Mouse (Mus musculus): ENCODE measurements around the gene Mtmr3.

Gene Mtmr3

GRCm38 (mm10) chr11:4471251-4471650 is 123.4 kb downstream of the Mtmr3 start:
- no peak for DNase-seq (ENCODE audit: extremely low spot score, low read depth, low spot score)

- DNase-seq (ENCODE audit: extremely low spot score, low read depth, low spot score): no peak
Measured at GRCm38 (mm10) chr11:4469091-4469490, 125.6 kb downstream of the Mtmr3 start.

- no peak for DNase-seq (ENCODE audit: extremely low spot score, low read depth, low spot score)
Measured at GRCm38 (mm10) chr11:4467436-4467835, 127.2 kb downstream of the Mtmr3 start.

- DNase-seq (ENCODE audit: extremely low spot score, low read depth, low spot score): no peak
Measured at GRCm38 (mm10) chr11:4466191-4466590, 128.5 kb downstream of the Mtmr3 start.

- no peak for DNase-seq (ENCODE audit: extremely low spot score, low read depth, low spot score)
Measured at GRCm38 (mm10) chr11:4464616-4465015, 130.0 kb downstream of the Mtmr3 start.

GRCm38 (mm10) chr11:4464186-4464585 is 130.5 kb downstream of the Mtmr3 start:
- no peak for DNase-seq (ENCODE audit: extremely low spot score, low read depth, low spot score)

GRCm38 (mm10) chr11:4462868-4463267 is 131.8 kb downstream of the Mtmr3 start:
- no peak for DNase-seq (ENCODE audit: extremely low spot score, low read depth, low spot score)

- DNase-seq (ENCODE audit: extremely low spot score, low read depth, low spot score): no peak
Measured at GRCm38 (mm10) chr11:4461154-4461553, 133.5 kb downstream of the Mtmr3 start.

GRCm38 (mm10) chr11:4460615-4461014 is 134.0 kb downstream of the Mtmr3 start:
- no peak for DNase-seq (ENCODE audit: extremely low spot score, low read depth, low spot score)

- no peak for DNase-seq (ENCODE audit: extremely low spot score, low read depth, low spot score)
Measured at GRCm38 (mm10) chr11:4454895-4455535, 139.6 kb downstream of the Mtmr3 start.

- no peak for DNase-seq (ENCODE audit: extremely low spot score, low read depth, low spot score)
Measured at GRCm38 (mm10) chr11:4452467-4453184, 142.0 kb downstream of the Mtmr3 start.

- DNase-seq (ENCODE audit: extremely low spot score, low read depth, low spot score): peak; percentile 52
Measured at GRCm38 (mm10) chr11:4451116-4451515, 143.5 kb downstream of the Mtmr3 start.

- DNase-seq (ENCODE audit: extremely low spot score, low read depth, low spot score): no peak
Measured at GRCm38 (mm10) chr11:4446195-4446868, 148.3 kb downstream of the Mtmr3 start.

GRCm38 (mm10) chr11:4442280-4442679 is 152.4 kb downstream of the Mtmr3 start:
- no peak for DNase-seq (ENCODE audit: extremely low spot score, low read depth, low spot score)

GRCm38 (mm10) chr11:4440978-4441377 is 153.7 kb downstream of the Mtmr3 start, which contains the start of gene Hormad2:
TSS of gene Hormad2 (minus strand) at chr11:4441105.
- no peak for DNase-seq (ENCODE audit: extremely low spot score, low read depth, low spot score)

GRCm38 (mm10) chr11:4438211-4438610 is 156.5 kb downstream of the Mtmr3 start:
- DNase-seq (ENCODE audit: extremely low spot score, low read depth, low spot score): no peak

- DNase-seq (ENCODE audit: extremely low spot score, low read depth, low spot score): no peak
Measured at GRCm38 (mm10) chr11:4437318-4437717, 157.3 kb downstream of the Mtmr3 start.

GRCm38 (mm10) chr11:4436631-4437030 is 158.0 kb downstream of the Mtmr3 start:
- no peak for DNase-seq (ENCODE audit: extremely low spot score, low read depth, low spot score)

- DNase-seq (ENCODE audit: extremely low spot score, low read depth, low spot score): no peak
Measured at GRCm38 (mm10) chr11:4434461-4434860, 160.2 kb downstream of the Mtmr3 start.

Measured in hindlimb bud, embryonic 11.5 days (tissue).